Mouse (Mus musculus) small intestine, adult 2 months (tissue): ENCODE measurements around the gene Srsf4.

Experiments
- CTCF ChIP-seq: fragments of 200-500 bp; IDR thresholded peaks from 2 replicates; pipeline ENCODE4 v1.5.1; 2012; ENCODE audit warnings: low read depth, mild to moderate bottlenecking, control low read depth, inconsistent platforms, low read length, moderate library complexity, mixed read lengths; ENCODE audit not compliant: insufficient replicate concordance, insufficient read length; ENCODE audit errors: extremely low read depth
- POLR2A ChIP-seq: fragments of 200-500 bp; IDR thresholded peaks from 2 replicates; pipeline ENCODE4 v1.6.1; 2012; ENCODE audit warnings: low read depth, mild to moderate bottlenecking, control low read depth, inconsistent platforms, low read length, moderate library complexity

DNA sequence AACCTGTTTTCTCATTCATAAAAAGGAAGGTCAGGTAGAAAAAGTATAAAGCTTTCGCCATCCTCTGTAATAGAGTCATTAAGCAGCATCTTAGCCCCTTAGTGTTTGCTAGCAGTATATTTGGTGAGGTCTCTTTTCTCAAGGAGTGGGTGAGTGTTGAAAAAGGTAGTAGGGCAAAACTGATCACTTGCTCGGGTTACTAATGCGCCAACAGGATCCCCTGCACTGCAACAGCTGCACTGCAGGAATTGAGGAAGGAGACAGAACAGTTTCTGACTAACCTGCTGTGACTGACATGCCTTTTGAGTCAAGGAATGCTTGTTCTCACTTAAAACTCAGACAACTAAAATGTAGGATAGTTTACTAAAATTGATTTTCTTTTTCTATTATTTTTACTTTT lies 1.8 kb downstream of the Srsf4 start:
- TF ChIP-seq POLR2A (no peak), CTCF (no peak)
